10 mouse cellular contexts compared by ENCODE assay signal in the genomic region with DNA sequence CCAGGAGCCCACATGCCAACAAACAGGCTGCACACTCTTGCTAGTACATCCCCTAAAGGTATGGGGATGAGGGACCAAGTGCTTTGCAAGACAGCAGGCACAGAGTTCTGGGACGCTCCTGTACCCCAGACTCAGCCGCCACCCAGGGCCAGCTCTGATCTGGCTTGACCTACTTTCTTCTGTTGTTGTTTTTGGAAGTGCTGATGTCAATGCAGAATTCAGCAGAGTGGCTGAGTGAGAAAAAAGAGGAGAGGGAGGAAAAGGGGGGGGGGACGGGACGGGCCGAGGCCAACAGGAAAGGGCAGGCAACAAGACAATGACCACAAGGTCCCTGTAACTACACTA.
DNase-seq lines count a peak whose midpoint lies in the region; ATAC-seq and TF ChIP-seq lines count a peak whose summit lies in the region.
"Had no signal": no experiment of that assay in that cellular context is flagged by ENCODE, and none has a peak within 500 bp of the region (broad histone marks: within the 10 kb centered on the region; RNA-seq: fewer than 3 reads in every experiment).

No protein-coding gene starts in this region.

- no peaks in the 10 kb centered on the region for H3K36me3 ChIP-seq in forebrain, embryonic 13.5 days (ENCODE audit: poor library complexity, severe bottlenecking)
- no peaks in the 10 kb centered on the region for H3K36me3 ChIP-seq in forebrain, embryonic 11.5 days (ENCODE audit: control insufficient read depth, insufficient read depth, low read length)
- H3K36me3 ChIP-seq in liver, postnatal 0 days (replicated peaks; ENCODE audit: insufficient read depth, low read length), result no peaks in the 10 kb centered on the region
- no peaks in the 10 kb centered on the region for H3K36me3 ChIP-seq in stomach, postnatal 0 days (ENCODE audit: control insufficient read depth, insufficient read depth, low read length)

- H3K4me3 ChIP-seq in forebrain, embryonic 13.5 days, result no peak overlapping the region
- H3K4me3 ChIP-seq in forebrain, embryonic 11.5 days (ENCODE audit: low read depth, low read length), result no peak overlapping the region
- no peak overlapping the region for H3K4me3 ChIP-seq in layer of hippocampus, adult 2 months
- no peak overlapping the region for H3K4me3 ChIP-seq in liver, postnatal 0 days (ENCODE audit: low read depth, low read length)
- no peak overlapping the region for H3K4me3 ChIP-seq in stomach, postnatal 0 days (ENCODE audit: low read depth, low read length)

- no peak for TF ChIP-seq CTCF in layer of hippocampus, adult 2 months (conservative IDR thresholded peaks at IDR 0.05)
- TF ChIP-seq CTCF in liver, postnatal 0 days (IDR thresholded peaks at IDR 0.05; ENCODE audit: low read depth), result no peak
- no peak for TF ChIP-seq CTCF in stomach, postnatal 0 days (IDR thresholded peaks at IDR 0.05; ENCODE audit: low read depth)

- H3K9me3 ChIP-seq in forebrain, embryonic 13.5 days (replicated peaks), result no peaks in the 10 kb centered on the region
- H3K9me3 ChIP-seq in forebrain, embryonic 11.5 days (ENCODE audit: control insufficient read depth, low read length), result no peaks in the 10 kb centered on the region
- H3K9me3 ChIP-seq in liver, postnatal 0 days (ENCODE audit: low read length), result no peaks in the 10 kb centered on the region
- no peaks in the 10 kb centered on the region for H3K9me3 ChIP-seq in stomach, postnatal 0 days (ENCODE audit: control insufficient read depth, low read length)

- peaks cover 64% of the 10 kb centered on the region for H3K27me3 ChIP-seq in forebrain, embryonic 13.5 days
- H3K27me3 ChIP-seq in forebrain, embryonic 11.5 days (ENCODE audit: control insufficient read depth, insufficient read depth, low read length), result peaks cover 25% of the 10 kb centered on the region
- peaks cover 19% of the 10 kb centered on the region; the same call in 1 of the 2 replicates for H3K27me3 ChIP-seq in liver, postnatal 0 days (ENCODE audit: insufficient read depth, low read length)
- peaks cover 7% of the 10 kb centered on the region for H3K27me3 ChIP-seq in stomach, postnatal 0 days (ENCODE audit: control insufficient read depth, insufficient read depth, low read length)

- DNase-seq in forebrain, embryonic 11.5 days (ENCODE audit: low spot score), result no peak
- no peak for DNase-seq in layer of hippocampus, adult 2 months (ENCODE audit: low spot score in 2 of 2)
- DNase-seq in layer of hippocampus, postnatal 14 days (ENCODE audit: low spot score in 2 of 2), result no peak
- DNase-seq in Muller cell, postnatal 12 days (ENCODE audit: inconsistent ontology term), result peak; percentile 45
- no peak for DNase-seq in liver, postnatal 0 days
- no peak for DNase-seq in stomach, postnatal 0 days (ENCODE audit: low spot score)
- DNase-seq: adrenal gland, postnatal 25 days had no signal

- TF ChIP-seq EP300 in liver, postnatal 0 days (IDR thresholded peaks at IDR 0.05; ENCODE audit: low read depth), result no peak
- TF ChIP-seq EP300 in stomach, postnatal 0 days (optimal IDR thresholded peaks at IDR 0.05), result no peak

- no peak overlapping the region; the same call in 1 of the 2 replicates for H3K9ac ChIP-seq in forebrain, embryonic 13.5 days
- no peak overlapping the region for H3K9ac ChIP-seq in forebrain, embryonic 11.5 days (ENCODE audit: low read length)
- H3K9ac ChIP-seq in liver, postnatal 0 days (replicated peaks), result no peak overlapping the region
- no peak overlapping the region for H3K9ac ChIP-seq in stomach, postnatal 0 days (ENCODE audit: low read length)

- no peak for ATAC-seq in forebrain, embryonic 13.5 days
- no peak for ATAC-seq in forebrain, embryonic 11.5 days (replicated peaks; ENCODE audit: low FRiP score)
- ATAC-seq in liver, postnatal 0 days, result no peak
- ATAC-seq in stomach, postnatal 0 days (ENCODE audit: low FRiP score, low TSS enrichment), result no peak
- no peak for ATAC-seq in megakaryocyte-erythroid progenitor cell, adult 5-6 weeks (replicated peaks; ENCODE audit: low FRiP score, low TSS enrichment, poor library complexity, severe bottlenecking)

- no peak overlapping the region for H3K27ac ChIP-seq in forebrain, embryonic 13.5 days
- H3K27ac ChIP-seq in forebrain, embryonic 11.5 days (ENCODE audit: low read depth, low read length), result no peak overlapping the region; the same call in 1 of the 2 replicates
- peak overlapping the region; percentile 59; the same call in 1 of the 2 replicates for H3K27ac ChIP-seq in layer of hippocampus, adult 2 months
- no peak overlapping the region for H3K27ac ChIP-seq in liver, postnatal 0 days (ENCODE audit: low read depth)
- H3K27ac ChIP-seq in stomach, postnatal 0 days (replicated peaks), result no peak overlapping the region
- H3K27ac ChIP-seq: macrophage had no signal

- peaks cover 51% of the 10 kb centered on the region for H3K4me1 ChIP-seq in forebrain, embryonic 13.5 days
- peaks cover 23% of the 10 kb centered on the region for H3K4me1 ChIP-seq in forebrain, embryonic 11.5 days (replicated peaks; ENCODE audit: control insufficient read depth, insufficient read depth, low read length)
- peaks cover 25% of the 10 kb centered on the region for H3K4me1 ChIP-seq in liver, postnatal 0 days (ENCODE audit: insufficient read depth)
- H3K4me1 ChIP-seq in stomach, postnatal 0 days (replicated peaks; ENCODE audit: control insufficient read depth, insufficient read depth), result no peaks in the 10 kb centered on the region; the same call in 1 of the 2 replicates

- H3K4me2 ChIP-seq in forebrain, embryonic 13.5 days, result peak overlapping the region; percentile 52; the same call in 1 of the 2 replicates
- no peak overlapping the region for H3K4me2 ChIP-seq in forebrain, embryonic 11.5 days (ENCODE audit: low read depth, low read length, severe bottlenecking)
- H3K4me2 ChIP-seq in liver, postnatal 0 days (ENCODE audit: low read depth, low read length), result peak overlapping the region; percentile 56
- no peak overlapping the region for H3K4me2 ChIP-seq in stomach, postnatal 0 days (replicated peaks; ENCODE audit: low read depth)

- WGBS in forebrain, embryonic 13.5 days, result 38% methylated on average over 3 of the region's 5 CpGs
- 29% methylated on average over 5 of the region's 5 CpGs for WGBS in forebrain, embryonic 11.5 days
- 73% methylated on average over 5 of the region's 5 CpGs for WGBS in liver, postnatal 0 days (ENCODE audit: insufficient replicate concordance)
- WGBS in stomach, postnatal 0 days, result 79% methylated on average over 5 of the region's 5 CpGs

Comparison
In these comparisons a context has a peak if more than half of its experiments do, and no peak if none do; other contexts are left out.
1. H3K4me2 ChIP-seq: peak in forebrain, embryonic 13.5 days (single experiment) and liver, postnatal 0 days (single experiment); none in forebrain, embryonic 11.5 days (single experiment) and stomach, postnatal 0 days (single experiment).